Mouse (Mus musculus) thymus, adult 2 months (tissue): ENCODE measurements at regions not wholly inside any gene's neighbourhood (a gene's known extent, or its start where the extent isn't known, plus 50 kb on each side); places are given as distances from the start of the nearest gene placed in this dataset.

Experiments
- CTCF ChIP-seq: fragments of 200-500 bp; IDR thresholded peaks from 2 replicates; pipeline ENCODE4 v1.5.1; 2012; ENCODE audit warnings: mild to moderate bottlenecking, control low read depth, low read length, moderate library complexity, borderline replicate concordance; ENCODE audit not compliant: control insufficient read depth, poor library complexity, insufficient read depth; ENCODE audit errors: extremely low read depth
- POLR2A ChIP-seq: fragments of 200-500 bp; IDR thresholded peaks from 2 replicates; pipeline ENCODE4 v1.6.1; 2012; ENCODE audit warnings: mild to moderate bottlenecking, low read length, control low read depth, moderate library complexity; ENCODE audit not compliant: control insufficient read depth, poor library complexity, insufficient read depth; ENCODE audit errors: extremely low read depth

- TF ChIP-seq CTCF (no peak), POLR2A (no peak)
Measured at GRCm38 (mm10) chr13:101129466-101129865, 296.2 kb upstream of the Slc30a5 start.
